Mouse (Mus musculus) kidney, postnatal 0 days (tissue): Measurements from ENCODE around the gene Gm49486. TPM values are rescaled to one million over a fixed set of nuclear protein-coding genes. Genes with fewer than 3 reads are reported as not detected.

Experiments
- ATAC-seq: fragments of 200-750 bp; cut with Nextera tagmentation; replicated peaks from 2 replicates; pipeline ENCODE4 v1.8.0; 2017; ENCODE audit warnings: low read depth, moderate number of reproducible peaks, moderate TSS enrichment, moderate library complexity; ENCODE audit not compliant: low FRiP score
- DNase-seq: peaks from one replicate; pipeline ENCODE4 v3.0.0-alpha.2; 2016; ENCODE audit warnings: low spot score
- H3K27ac ChIP-seq: fragments of 300-500 bp; sonication (generic); 2 replicates; pipeline ENCODE4 v1.5.1; 2014; ENCODE audit warnings: mild to moderate bottlenecking
- H3K27me3 ChIP-seq: fragments of 300-500 bp; sonication (generic); 2 replicates; pipeline ENCODE4 v1.6.1; 2014; ENCODE audit warnings: low read length, mixed read lengths; ENCODE audit not compliant: insufficient read depth
- H3K36me3 ChIP-seq: fragments of 300-500 bp; sonication (generic); 2 replicates; pipeline ENCODE4 v1.6.1; 2014; ENCODE audit warnings: low read length, mixed read lengths; ENCODE audit not compliant: insufficient read depth
- H3K4me1 ChIP-seq: fragments of 300-500 bp; sonication (generic); replicated peaks from 2 replicates; pipeline ENCODE4 v1.6.1; 2014; ENCODE audit warnings: antibody characterized with exemption, low read length, mixed read lengths; ENCODE audit not compliant: insufficient read depth
- H3K4me2 ChIP-seq: fragments of 300-500 bp; sonication (generic); 2 replicates; pipeline ENCODE4 v1.6.1; 2014; ENCODE audit warnings: mild to moderate bottlenecking, low read length, moderate library complexity, mixed read lengths
- H3K4me3 ChIP-seq: fragments of 300-500 bp; sonication (generic); replicated peaks from 2 replicates; pipeline ENCODE4 v1.5.1; 2014; ENCODE audit warnings: low read depth, low read length
- H3K9ac ChIP-seq: fragments of 300-500 bp; sonication (generic); 2 replicates; pipeline ENCODE4 v1.6.1; 2014; ENCODE audit warnings: low read depth, low read length
- H3K9me3 ChIP-seq: fragments of 300-500 bp; sonication (generic); replicated peaks from 2 replicates; pipeline ENCODE4 v1.6.1; 2016; ENCODE audit warnings: low read length, inconsistent platforms, mixed read lengths
- CTCF ChIP-seq: IDR thresholded peaks from 2 replicates; pipeline ENCODE4 v1.5.1; 2016; ENCODE audit warnings: antibody characterized with exemption, low read depth, mild to moderate bottlenecking, moderate library complexity
- WGBS: fragments of 180-500 bp; shearing (Covaris S2); extraction: QIAGEN DNeasy Blood & Tissue Kit; methylation state at CpG from one replicate; pipeline ENCODE4 v1.1.7; 2014; 5-methylcytosine and 5-hydroxymethylcytosine counted together
- polyA plus RNA-seq: library from polyadenylated mRNA; unstranded; fragments of >200 nt; fragmentation: Nextera tagmentation; extraction: Ambion mirVana; gene quantifications from 2 replicates; pipeline ENCODE4 v1.2.1, GENCODE M21; 2015

The Gm49486 gene
- polyA plus RNA-seq, 1 experiment from 2014 or later: 0.42 TPM

GRCm38 (mm10) chr15:79282434-79282833 is 53.2 kb downstream of the Gm49486 start:
- ATAC-seq (no peak), DNase-seq (no peak)
- WGBS: 81% methylated on average over 5 of the region's 5 CpGs

GRCm38 (mm10) chr15:79283371-79283770 is 54.2 kb downstream of the Gm49486 start:
- ATAC-seq: no peak
- 79% methylated on average over 4 of the region's 4 CpGs for WGBS
- Histone ChIP-seq H3K4me2 (peak overlapping the region; percentile 41; the same call in 1 of the 2 replicates), H3K9ac (no peak overlapping the region), H3K27ac (0 out of 2 replicates have a peak overlapping the region, but pooled peaks have one; percentile 8), H3K9me3 (no peaks in the 10 kb centered on the region), H3K4me3 (no peak overlapping the region), H3K27me3 (no peaks in the 10 kb centered on the region), H3K36me3 (no peaks in the 10 kb centered on the region), H3K4me1 (no peaks in the 10 kb centered on the region)
- no peak for TF ChIP-seq CTCF
- DNase-seq: no peak

More at GRCm38 (mm10) chr15:79282434-79282833, 53.2 kb downstream of the Gm49486 start:
- no peak overlapping the region for H3K9ac ChIP-seq
- H3K36me3 ChIP-seq: no peaks in the 10 kb centered on the region
- H3K9me3 ChIP-seq: no peaks in the 10 kb centered on the region
- no peak overlapping the region for H3K27ac ChIP-seq
- TF ChIP-seq CTCF: no peak
- no peak overlapping the region for H3K4me2 ChIP-seq
- no peaks in the 10 kb centered on the region for H3K27me3 ChIP-seq
- no peaks in the 10 kb centered on the region for H3K4me1 ChIP-seq
- H3K4me3 ChIP-seq: no peak overlapping the region

GRCm38 (mm10) chr15:79285399-79285798 is 56.2 kb downstream of the Gm49486 start, which contains the start of gene Baiap2l2:
Baiap2l2 (minus strand) TSS chr15:79285537.
- H3K4me1 ChIP-seq: no peaks in the 10 kb centered on the region
- WGBS: 46% methylated on average over 10 of the region's 10 CpGs
- peak within 1 kb of the TSS; percentile 41 for H3K4me2 ChIP-seq
- no peak within 1 kb of the TSS; the same call in 1 of the 2 replicates for H3K4me3 ChIP-seq
- H3K27me3 ChIP-seq: no peaks in the 10 kb centered on the region
- H3K36me3 ChIP-seq: 0 out of 2 replicates have a peak, but pooled peaks cover 4% of the 10 kb centered on the region
- H3K9ac ChIP-seq: peak within 1 kb of the TSS; percentile 31; the same call in 1 of the 2 replicates
- 0 out of 2 replicates have a peak, but pooled peaks have one; percentile 3 for TF ChIP-seq CTCF
- ATAC-seq (peak; percentile 81), DNase-seq (no peak)
- H3K27ac ChIP-seq: peak within 1 kb of the TSS; percentile 83
- no peaks in the 10 kb centered on the region for H3K9me3 ChIP-seq

- TF ChIP-seq CTCF: no peak
- H3K4me1 ChIP-seq: no peaks in the 10 kb centered on the region
- peak overlapping the region; percentile 83 for H3K27ac ChIP-seq
- no peak overlapping the region for H3K4me3 ChIP-seq
- peak; percentile 18; the same call in 1 of the 2 replicates for ATAC-seq
- no peaks in the 10 kb centered on the region for H3K27me3 ChIP-seq
- no peak overlapping the region for H3K9ac ChIP-seq
- WGBS: 83% methylated on average over 7 of the region's 7 CpGs
- no peaks in the 10 kb centered on the region for H3K9me3 ChIP-seq
- DNase-seq: no peak
- no peak overlapping the region for H3K4me2 ChIP-seq
- H3K36me3 ChIP-seq: 0 out of 2 replicates have a peak, but pooled peaks cover 4% of the 10 kb centered on the region
Measured at GRCm38 (mm10) chr15:79286141-79286540, 57.0 kb downstream of the Gm49486 start.

GRCm38 (mm10) chr15:79287091-79287490 is 57.9 kb downstream of the Gm49486 start:
- peak overlapping the region; percentile 83 for H3K27ac ChIP-seq
- H3K9me3 ChIP-seq: no peaks in the 10 kb centered on the region
- H3K4me2 ChIP-seq: no peak overlapping the region
- peak; percentile 40 for ATAC-seq
- H3K9ac ChIP-seq: no peak overlapping the region
- no peaks in the 10 kb centered on the region for H3K4me1 ChIP-seq
- H3K4me3 ChIP-seq: no peak overlapping the region
- WGBS: 93% methylated on average over 7 of the region's 7 CpGs
- TF ChIP-seq CTCF: no peak
- H3K27me3 ChIP-seq: no peaks in the 10 kb centered on the region
- DNase-seq: no peak
- H3K36me3 ChIP-seq: 0 out of 2 replicates have a peak, but pooled peaks cover 4% of the 10 kb centered on the region

- no peak overlapping the region for H3K27ac ChIP-seq
- H3K36me3 ChIP-seq: 0 out of 2 replicates have a peak, but pooled peaks cover 4% of the 10 kb centered on the region
Measured at GRCm38 (mm10) chr15:79288387-79288786, 59.2 kb downstream of the Gm49486 start.

More at GRCm38 (mm10) chr15:79288387-79288786, 59.2 kb downstream of the Gm49486 start:
- H3K9me3 ChIP-seq: no peaks in the 10 kb centered on the region
- no peaks in the 10 kb centered on the region for H3K27me3 ChIP-seq
- DNase-seq (no peak), ATAC-seq (no peak)
- no peak overlapping the region for H3K9ac ChIP-seq
- WGBS: 88% methylated on average over 3 of the region's 3 CpGs
- H3K4me3 ChIP-seq: no peak overlapping the region
- no peak for TF ChIP-seq CTCF
- no peak overlapping the region for H3K4me2 ChIP-seq
- H3K4me1 ChIP-seq: no peaks in the 10 kb centered on the region
